Mouse (Mus musculus) CH12F3 (cell line): ENCODE data around the gene Ddx28.

Experiments used
- in situ Hi-C: fragments of 300-500 bp; cut with MboI; formaldehyde crosslinking; loops from 2 replicates; pipeline ENCODE4 v1.14.3; 2020; ENCODE audit warnings: low sequenced_read_pairs

Ddx28 gene

GRCm38 (mm10) chr8:106011643-106011986, at the start of gene Ddx28:
Gene Ddx28 (minus strand): TSS chr8:106011882.
- in situ Hi-C loops, result no loop called here

GRCm38 (mm10) chr8:106060521-106060920, 48.8 kb upstream of the Ddx28 start:
- in situ Hi-C loops, result no loop called here

GRCm38 (mm10) chr8:106059613-106060371, 48.1 kb upstream of the Ddx28 start:
- in situ Hi-C loops, result no loop called here

- in situ Hi-C loops, result no loop called here
Measured at GRCm38 (mm10) chr8:106058731-106059612, 47.3 kb upstream of the Ddx28 start, which contains the start of gene Nfatc3. Gene Nfatc3 (plus strand): TSS chr8:106058840.

GRCm38 (mm10) chr8:106056455-106056982, 44.8 kb upstream of the Ddx28 start:
- in situ Hi-C loops, result no loop called here

- in situ Hi-C loops, result no loop called here
Measured at GRCm38 (mm10) chr8:106055038-106055437, 43.4 kb upstream of the Ddx28 start.

- in situ Hi-C loops, result no loop called here
Measured at GRCm38 (mm10) chr8:106054190-106054811, 42.6 kb upstream of the Ddx28 start.

GRCm38 (mm10) chr8:106052510-106053089, 40.9 kb upstream of the Ddx28 start:
- in situ Hi-C loops, result no loop called here

- in situ Hi-C loops, result no loop called here
Measured at GRCm38 (mm10) chr8:106051068-106051467, 39.4 kb upstream of the Ddx28 start.

GRCm38 (mm10) chr8:106049840-106050239, 38.2 kb upstream of the Ddx28 start:
- in situ Hi-C loops, result no loop called here

- in situ Hi-C loops, result no loop called here
Measured at GRCm38 (mm10) chr8:106047854-106048630, 36.4 kb upstream of the Ddx28 start.

GRCm38 (mm10) chr8:106046872-106047559, 35.3 kb upstream of the Ddx28 start:
- in situ Hi-C loops, result no loop called here

GRCm38 (mm10) chr8:106044151-106044550, 32.5 kb upstream of the Ddx28 start:
- in situ Hi-C loops, result no loop called here

- in situ Hi-C loops, result no loop called here
Measured at GRCm38 (mm10) chr8:106043055-106043454, 31.4 kb upstream of the Ddx28 start.

- in situ Hi-C loops, result no loop called here
Measured at GRCm38 (mm10) chr8:106040218-106040617, 28.5 kb upstream of the Ddx28 start.

GRCm38 (mm10) chr8:106039605-106040004, 27.9 kb upstream of the Ddx28 start:
- in situ Hi-C loops, result no loop called here

GRCm38 (mm10) chr8:106038721-106039120, 27.0 kb upstream of the Ddx28 start:
- in situ Hi-C loops, result no loop called here

- in situ Hi-C loops, result loop anchor here (5.0 kb wide), 1 partner anchor 35 kb away; no protein-coding TSS in a partner anchor
Measured at GRCm38 (mm10) chr8:106022483-106022882, 10.8 kb upstream of the Ddx28 start.

GRCm38 (mm10) chr8:106018039-106018438, 6.4 kb upstream of the Ddx28 start:
- in situ Hi-C loops, result no loop called here
